Mouse (Mus musculus) limb, embryonic 15.5 days (tissue): ENCODE results near the gene Arhgdib. TPM values are rescaled to one million over a fixed set of nuclear protein-coding genes. Genes with fewer than 3 reads are reported as not detected.
A peak's percentile ranks its signal among the peaks of the same experiment; 100 is the strongest.

ENCODE experiments used
- ATAC-seq: fragments of 200-750 bp; cut with Nextera tagmentation; 2 replicates; pipeline ENCODE4 v1.8.0; 2017; ENCODE audit warnings: low read depth, moderate TSS enrichment; ENCODE audit not compliant: insufficient number of reproducible peaks, low FRiP score, low TSS enrichment
- H3K27ac ChIP-seq: fragments of 300-500 bp; sonication (generic); 2 replicates; pipeline ENCODE4 v1.5.1; 2015; ENCODE audit warnings: moderate library complexity, mild to moderate bottlenecking, inconsistent platforms
- H3K27me3 ChIP-seq: fragments of 300-500 bp; sonication (generic); 2 replicates; pipeline ENCODE4 v1.6.1; 2015; ENCODE audit warnings: inconsistent platforms
- H3K36me3 ChIP-seq: fragments of 300-500 bp; sonication (generic); 2 replicates; pipeline ENCODE4 v1.6.1; 2015; ENCODE audit warnings: inconsistent platforms
- H3K4me1 ChIP-seq: fragments of 300-500 bp; sonication (generic); 2 replicates; pipeline ENCODE4 v1.6.1; 2015; ENCODE audit warnings: inconsistent platforms
- H3K4me2 ChIP-seq: fragments of 300-500 bp; sonication (generic); 2 replicates; pipeline ENCODE4 v1.6.1; 2015; ENCODE audit warnings: mild to moderate bottlenecking, inconsistent platforms
- H3K4me3 ChIP-seq: fragments of 300-500 bp; sonication (generic); 2 replicates; pipeline ENCODE4 v1.5.1; 2015; ENCODE audit warnings: mild to moderate bottlenecking, inconsistent platforms
- H3K9ac ChIP-seq: fragments of 300-500 bp; sonication (generic); 2 replicates; pipeline ENCODE4 v1.6.1; 2015; ENCODE audit warnings: inconsistent platforms
- H3K9me3 ChIP-seq: fragments of 300-500 bp; sonication (generic); 2 replicates; pipeline ENCODE4 v1.6.1; 2016; ENCODE audit warnings: inconsistent platforms
- WGBS: fragments of 180-500 bp; shearing (Covaris S2); methylation state at CpG from one replicate; pipeline ENCODE4 v1.1.7; 2015; 5-methylcytosine and 5-hydroxymethylcytosine counted together
- polyA plus RNA-seq: library from polyadenylated mRNA; unstranded; fragments of >200 nt; fragmentation: Nextera tagmentation; extraction: Ambion mirVana; gene quantifications from 2 replicates; pipeline ENCODE4 v1.2.1, GENCODE M21; 2015

Arhgdib gene
- polyA plus RNA-seq, 1 experiment from 2014 or later = 166 TPM

GRCm38 (mm10) chr6:136934068-136934467 is 7.6 kb downstream of the Arhgdib start:
- no peaks in the 10 kb centered on the region for H3K27me3 ChIP-seq
- H3K4me1 ChIP-seq = peaks cover 12% of the 10 kb centered on the region
- no peak overlapping the region for H3K27ac ChIP-seq
- no peak overlapping the region for H3K9ac ChIP-seq
- no peaks in the 10 kb centered on the region for H3K36me3 ChIP-seq
- H3K4me2 ChIP-seq = no peak overlapping the region
- ATAC-seq = no peak
- H3K4me3 ChIP-seq = no peak overlapping the region
- no peaks in the 10 kb centered on the region for H3K9me3 ChIP-seq
- WGBS = 76% methylated on average over 7 of the region's 7 CpGs

GRCm38 (mm10) chr6:136931246-136931645 is 10.5 kb downstream of the Arhgdib start:
- 81% methylated on average over 13 of the region's 13 CpGs for WGBS
- Histone ChIP-seq H3K27ac (peak overlapping the region; percentile 72), H3K9me3 (no peaks in the 10 kb centered on the region), H3K4me1 (peaks cover 12% of the 10 kb centered on the region), H3K9ac (no peak overlapping the region), H3K4me2 (no peak overlapping the region), H3K27me3 (no peaks in the 10 kb centered on the region), H3K36me3 (no peaks in the 10 kb centered on the region), H3K4me3 (no peak overlapping the region)
- no peak for ATAC-seq

GRCm38 (mm10) chr6:136930677-136931076 is 11.0 kb downstream of the Arhgdib start:
- peak overlapping the region; percentile 30; the same call in 1 of the 2 replicates for H3K4me2 ChIP-seq
- peaks cover 12% of the 10 kb centered on the region for H3K4me1 ChIP-seq
- no peaks in the 10 kb centered on the region for H3K27me3 ChIP-seq
- H3K9ac ChIP-seq = no peak overlapping the region
- H3K9me3 ChIP-seq = no peaks in the 10 kb centered on the region
- H3K36me3 ChIP-seq = no peaks in the 10 kb centered on the region
- peak overlapping the region; percentile 72 for H3K27ac ChIP-seq
- H3K4me3 ChIP-seq = no peak overlapping the region
- peak; percentile 85 for ATAC-seq
- WGBS = 14% methylated on average over 12 of the region's 12 CpGs

- H3K9me3 ChIP-seq = no peaks in the 10 kb centered on the region
- no peak overlapping the region for H3K27ac ChIP-seq
- no peak overlapping the region for H3K9ac ChIP-seq
- no peaks in the 10 kb centered on the region for H3K36me3 ChIP-seq
- H3K4me2 ChIP-seq = no peak overlapping the region
- H3K27me3 ChIP-seq = no peaks in the 10 kb centered on the region
- ATAC-seq = no peak
- WGBS = 84% methylated on average over 1 of the region's 1 CpGs
- H3K4me3 ChIP-seq = no peak overlapping the region
- peaks cover 16% of the 10 kb centered on the region for H3K4me1 ChIP-seq
Observed at GRCm38 (mm10) chr6:136927626-136928025, 14.1 kb downstream of the Arhgdib start.

- Histone ChIP-seq H3K27ac (no peak overlapping the region), H3K4me1 (peaks cover 7% of the 10 kb centered on the region), H3K9me3 (no peaks in the 10 kb centered on the region), H3K9ac (no peak overlapping the region), H3K4me3 (no peak overlapping the region), H3K27me3 (no peaks in the 10 kb centered on the region), H3K36me3 (no peaks in the 10 kb centered on the region), H3K4me2 (no peak overlapping the region)
- ATAC-seq = no peak
- 38% methylated on average over 8 of the region's 8 CpGs for WGBS
Observed at GRCm38 (mm10) chr6:136925049-136925448, 16.6 kb downstream of the Arhgdib start.

GRCm38 (mm10) chr6:136923532-136923931 is 18.2 kb downstream of the Arhgdib start, which contains the start of gene Pde6h:
Pde6h (plus strand) TSS chr6:136923832.
- Histone ChIP-seq H3K36me3 (no peaks in the 10 kb centered on the region), H3K4me3 (no peak within 1 kb of the TSS), H3K27me3 (no peaks in the 10 kb centered on the region), H3K27ac (no peak within 1 kb of the TSS), H3K4me1 (peaks cover 8% of the 10 kb centered on the region), H3K9ac (no peak within 1 kb of the TSS), H3K9me3 (no peaks in the 10 kb centered on the region), H3K4me2 (no peak within 1 kb of the TSS)
- no peak for ATAC-seq
- WGBS = 90% methylated on average over 8 of the region's 8 CpGs

- 89% methylated on average over 7 of the region's 7 CpGs for WGBS
- no peak overlapping the region for H3K4me3 ChIP-seq
- H3K9me3 ChIP-seq = no peaks in the 10 kb centered on the region
- H3K27ac ChIP-seq = no peak overlapping the region
- no peak overlapping the region for H3K4me2 ChIP-seq
- H3K27me3 ChIP-seq = no peaks in the 10 kb centered on the region
- H3K4me1 ChIP-seq = peaks cover 15% of the 10 kb centered on the region
- H3K9ac ChIP-seq = no peak overlapping the region
- H3K36me3 ChIP-seq = no peaks in the 10 kb centered on the region
- ATAC-seq = no peak
Observed at GRCm38 (mm10) chr6:136922871-136923270, 18.8 kb downstream of the Arhgdib start.

- WGBS = 65% methylated on average over 5 of the region's 5 CpGs
- no peaks in the 10 kb centered on the region for H3K9me3 ChIP-seq
- H3K27ac ChIP-seq = no peak within 1 kb of the TSS
Observed at GRCm38 (mm10) chr6:136922080-136922479, 19.6 kb downstream of the Arhgdib start, which contains the start of gene Erp27. Erp27 (minus strand) TSS chr6:136922180.

GRCm38 (mm10) chr6:136921601-136922000 is 20.1 kb downstream of the Arhgdib start:
- WGBS = 51% methylated on average over 7 of the region's 7 CpGs
- Histone ChIP-seq H3K9me3 (no peaks in the 10 kb centered on the region), H3K4me1 (peaks cover 15% of the 10 kb centered on the region), H3K4me3 (no peak overlapping the region), H3K9ac (no peak overlapping the region), H3K36me3 (no peaks in the 10 kb centered on the region), H3K27ac (no peak overlapping the region), H3K27me3 (no peaks in the 10 kb centered on the region), H3K4me2 (no peak overlapping the region)
- no peak for ATAC-seq

More at GRCm38 (mm10) chr6:136922080-136922479, 19.6 kb downstream of the Arhgdib start, which contains the start of gene Erp27:
- no peak for ATAC-seq
- H3K36me3 ChIP-seq = no peaks in the 10 kb centered on the region
- H3K4me2 ChIP-seq = no peak within 1 kb of the TSS
- no peak within 1 kb of the TSS for H3K9ac ChIP-seq
- H3K27me3 ChIP-seq = no peaks in the 10 kb centered on the region
- no peak within 1 kb of the TSS for H3K4me3 ChIP-seq
- peaks cover 15% of the 10 kb centered on the region for H3K4me1 ChIP-seq

- ATAC-seq = no peak
Observed at GRCm38 (mm10) chr6:136920320-136921257, 21.1 kb downstream of the Arhgdib start.

GRCm38 (mm10) chr6:136917885-136918284 is 23.8 kb downstream of the Arhgdib start:
- no peak overlapping the region for H3K4me3 ChIP-seq
- H3K9ac ChIP-seq = no peak overlapping the region
- H3K9me3 ChIP-seq = no peaks in the 10 kb centered on the region
- WGBS = 13% methylated on average over 2 of the region's 2 CpGs
- peaks cover 26% of the 10 kb centered on the region for H3K4me1 ChIP-seq
- ATAC-seq = no peak
- H3K36me3 ChIP-seq = no peaks in the 10 kb centered on the region
- no peak overlapping the region for H3K4me2 ChIP-seq
- no peaks in the 10 kb centered on the region for H3K27me3 ChIP-seq
- peak overlapping the region; percentile 67 for H3K27ac ChIP-seq

More at GRCm38 (mm10) chr6:136920320-136921257, 21.1 kb downstream of the Arhgdib start:
- Histone ChIP-seq H3K4me2 (no peak overlapping the region), H3K36me3 (no peaks in the 10 kb centered on the region), H3K4me1 (peaks cover 19% of the 10 kb centered on the region), H3K27me3 (no peaks in the 10 kb centered on the region), H3K4me3 (no peak overlapping the region), H3K9me3 (no peaks in the 10 kb centered on the region), H3K9ac (no peak overlapping the region), H3K27ac (no peak overlapping the region)
- WGBS = 41% methylated on average over 16 of the region's 16 CpGs

GRCm38 (mm10) chr6:136915721-136916395 is 25.8 kb downstream of the Arhgdib start:
- no peak overlapping the region for H3K4me2 ChIP-seq
- no peak for ATAC-seq

More at GRCm38 (mm10) chr6:136915721-136916395, 25.8 kb downstream of the Arhgdib start:
- no peaks in the 10 kb centered on the region for H3K36me3 ChIP-seq
- H3K4me3 ChIP-seq = no peak overlapping the region
- H3K4me1 ChIP-seq = peaks cover 28% of the 10 kb centered on the region
- 0 out of 2 replicates have a peak overlapping the region, but pooled peaks have one; percentile 11 for H3K27ac ChIP-seq
- H3K27me3 ChIP-seq = no peaks in the 10 kb centered on the region
- WGBS = 81% methylated on average over 8 of the region's 8 CpGs
- no peak overlapping the region for H3K9ac ChIP-seq
- no peaks in the 10 kb centered on the region for H3K9me3 ChIP-seq
